Mouse (Mus musculus): ENCODE data around the gene Hoxa6.

DNA sequence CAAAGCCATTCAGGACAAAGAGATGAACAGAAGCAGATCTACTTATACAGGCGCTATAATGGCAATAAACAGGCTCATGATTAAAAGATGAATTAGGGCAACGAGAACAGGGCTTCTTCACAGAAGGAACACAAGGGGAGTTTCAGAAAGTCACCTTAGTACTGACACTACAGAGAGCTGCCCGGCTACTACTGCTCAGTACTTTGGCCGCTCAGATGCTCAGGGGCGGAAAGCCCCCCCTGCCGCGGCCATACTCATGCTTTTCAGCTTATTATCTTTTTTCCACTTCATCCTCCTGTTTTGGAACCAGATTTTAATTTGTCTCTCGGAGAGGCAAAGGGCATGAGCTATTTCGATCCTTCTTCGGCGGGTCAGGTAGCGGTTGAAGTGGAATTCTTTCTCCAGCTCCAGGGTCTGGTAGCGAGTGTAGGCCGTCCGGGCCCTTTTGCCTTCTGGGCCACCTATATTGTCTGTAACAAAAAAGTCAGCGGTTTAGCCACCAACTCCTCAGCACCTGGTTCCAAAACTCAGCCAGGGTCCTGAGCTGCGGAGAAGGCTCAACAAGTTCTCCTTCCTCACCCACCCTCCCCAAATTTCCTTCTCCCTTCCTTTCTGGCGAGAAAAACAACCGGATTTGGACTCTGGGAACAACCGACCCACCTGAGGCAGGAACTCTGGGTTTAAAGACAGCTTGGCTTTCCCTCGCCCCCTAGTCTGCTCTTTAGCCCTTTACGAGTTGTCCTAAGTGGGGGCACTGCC is 6.0 kb downstream of the Hoxa6 start:
- no peak for TF ChIP-seq CTCF (IDR thresholded peaks at IDR 0.05; ENCODE audit: control insufficient read depth, insufficient read depth, low read length)
- TF ChIP-seq POLR2A (IDR thresholded peaks at IDR 0.05; ENCODE audit: borderline replicate concordance, control insufficient read depth, low read depth, low read length): no peak
